Mouse (Mus musculus) cortical plate, adult 2 months (tissue): Measurements from ENCODE around the gene Tmem138.

Experiments used
- CTCF ChIP-seq: fragments of 200-500 bp; IDR thresholded peaks from 2 replicates; pipeline ENCODE4 v1.5.1; 2011; ENCODE audit warnings: mild to moderate bottlenecking, control low read depth, low read length; ENCODE audit not compliant: insufficient read depth; ENCODE audit errors: extremely low read depth
- POLR2A ChIP-seq: fragments of 200-500 bp; IDR thresholded peaks from 2 replicates; pipeline ENCODE4 v1.6.1; 2011; ENCODE audit warnings: mild to moderate bottlenecking, low read length, control low read depth; ENCODE audit not compliant: insufficient read depth; ENCODE audit errors: extremely low read depth

DNA sequence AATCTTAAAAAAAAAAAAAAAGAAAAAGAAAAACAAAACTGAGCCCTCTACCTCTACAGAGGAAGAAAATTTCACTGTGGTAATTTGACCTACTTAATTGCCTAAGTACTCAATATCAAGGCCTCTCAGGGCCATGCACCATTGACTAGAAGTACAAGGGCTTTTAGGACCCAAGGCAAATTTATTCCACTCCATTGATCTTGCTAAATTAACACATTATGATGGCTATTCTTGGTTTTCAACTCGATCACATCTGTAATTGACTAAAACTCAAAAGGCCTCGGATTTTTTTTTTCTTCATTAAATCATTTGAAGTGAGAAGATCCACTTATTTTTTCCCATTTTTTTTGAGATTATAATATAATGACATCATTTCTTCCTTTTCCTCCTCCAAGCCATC is 19.7 kb downstream of the Tmem138 start:
- TF ChIP-seq CTCF, result no peak
- TF ChIP-seq POLR2A, result no peak
